Mouse (Mus musculus): ENCODE results near the gene Cd4.
"Not testable (repeated sequence)": the region's sequence is repeated elsewhere in the genome, so short reads cannot be mapped to it uniquely, and the experiment has no call there.

Gene Cd4

DNA sequence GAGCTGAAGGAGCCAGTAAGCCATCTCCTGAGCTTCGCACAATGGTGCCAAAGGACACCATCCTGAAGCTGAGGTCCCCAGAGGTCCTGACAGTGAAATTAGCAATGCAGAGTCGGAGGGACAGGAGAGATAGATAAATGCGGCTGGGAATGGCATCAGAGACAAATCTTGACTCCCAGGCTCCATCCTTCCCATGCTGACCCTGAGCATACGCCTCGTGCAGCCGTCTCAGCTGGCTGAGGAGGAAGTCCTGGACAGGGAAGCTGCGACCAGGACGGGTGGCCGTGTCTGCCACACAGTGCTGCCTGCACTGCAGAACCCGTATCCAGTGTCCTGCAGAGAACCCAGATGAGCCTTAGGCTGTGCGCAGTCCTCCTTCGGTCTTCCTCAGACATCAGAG is 33.4 kb downstream of the Cd4 start:
- DNase-seq (ENCODE audit: low spot score in 2 of 2), result no peak

DNA sequence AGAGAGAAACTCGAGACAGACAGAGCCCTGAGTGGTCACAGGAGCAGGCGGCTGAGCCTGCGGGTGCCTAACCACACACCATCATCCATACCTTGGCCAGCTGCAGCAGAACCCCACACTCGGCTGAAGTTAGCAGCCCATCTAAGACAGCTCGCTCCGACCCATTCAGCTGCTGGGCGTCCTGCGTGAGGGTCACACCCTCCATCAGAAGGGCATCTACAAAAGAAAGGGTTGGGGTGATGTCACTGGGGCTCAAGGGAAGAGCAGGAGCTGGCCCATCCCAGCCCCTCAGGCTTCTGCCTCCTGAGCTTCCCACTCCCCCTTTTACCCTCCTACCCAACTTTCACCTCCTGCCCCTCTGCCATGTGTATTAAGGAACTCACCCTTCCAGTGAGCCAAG is 37.5 kb downstream of the Cd4 start:
- DNase-seq (ENCODE audit: low spot score in 2 of 2), result no peak

DNA sequence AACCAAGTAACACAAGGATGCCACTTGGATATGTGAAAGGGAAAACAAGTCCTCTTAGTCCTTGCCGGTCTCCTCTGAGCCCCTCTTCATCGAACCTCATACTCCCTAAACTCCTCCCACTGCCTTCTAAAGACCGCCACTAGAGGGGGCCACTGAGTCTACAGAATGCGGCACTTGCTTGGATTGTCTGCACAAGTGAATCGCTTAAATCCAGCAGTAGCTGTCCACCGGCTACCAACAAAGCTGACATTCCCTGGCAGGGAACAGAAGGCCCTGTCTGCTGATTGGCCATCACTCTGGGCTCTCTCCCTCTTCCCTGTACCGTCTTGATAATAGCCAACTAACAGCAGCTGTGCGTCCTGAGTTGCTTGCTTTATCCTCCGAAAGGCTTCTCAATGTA is 40.7 kb downstream of the Cd4 start:
- DNase-seq (ENCODE audit: low spot score in 2 of 2), result peak; percentile 78 to 89

DNA sequence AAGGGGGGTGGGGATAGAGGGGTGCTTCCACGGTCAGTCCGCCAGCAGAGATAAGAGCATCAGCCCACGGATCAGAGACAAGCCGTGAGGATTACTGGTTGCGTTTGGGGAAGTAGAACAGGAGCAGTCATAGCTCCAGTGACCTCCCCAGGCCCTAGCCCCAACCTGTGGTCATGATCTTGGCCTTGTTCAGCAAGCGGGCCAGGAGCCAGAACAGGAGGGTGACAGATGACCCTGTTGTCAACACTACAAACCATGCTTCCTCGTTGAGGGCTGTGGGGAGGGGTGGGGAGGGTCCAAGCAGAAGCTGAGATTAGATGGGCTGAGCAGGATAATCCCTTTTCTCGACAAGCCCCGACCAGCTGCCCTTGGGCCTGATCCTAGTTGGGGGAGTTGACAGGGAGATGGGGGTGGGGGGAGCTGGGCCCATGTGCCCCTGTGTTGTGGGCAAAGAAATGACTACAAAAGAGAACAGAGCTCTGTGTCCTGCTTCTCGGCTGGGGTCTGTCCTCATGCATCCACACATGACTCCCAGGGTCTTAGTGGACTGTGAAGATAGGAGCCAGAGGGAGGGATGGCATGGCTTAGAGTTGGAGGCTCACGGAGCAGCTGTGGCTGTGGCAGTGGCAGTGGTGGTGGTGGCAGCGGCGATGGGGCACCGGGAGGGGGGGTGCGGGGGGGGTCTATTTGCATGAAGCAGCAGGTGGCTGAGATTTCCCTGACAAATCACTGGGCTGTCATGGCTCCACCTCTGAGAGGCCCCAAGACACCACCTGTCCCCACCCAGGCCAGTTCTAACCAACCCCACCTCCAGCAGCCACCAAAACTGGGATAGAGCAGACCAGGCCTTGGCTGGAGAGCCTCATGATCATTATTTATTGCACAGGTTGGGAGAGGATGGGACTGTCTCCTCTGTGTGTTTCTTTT is 47.5 kb downstream of the Cd4 start, which contains the start of gene Gnb3:
Gene Gnb3 (minus strand): TSS at position 35 of the 927 bp plus-strand sequence.
- DNase-seq (ENCODE audit: low spot score in 2 of 2), result no peak

DNA sequence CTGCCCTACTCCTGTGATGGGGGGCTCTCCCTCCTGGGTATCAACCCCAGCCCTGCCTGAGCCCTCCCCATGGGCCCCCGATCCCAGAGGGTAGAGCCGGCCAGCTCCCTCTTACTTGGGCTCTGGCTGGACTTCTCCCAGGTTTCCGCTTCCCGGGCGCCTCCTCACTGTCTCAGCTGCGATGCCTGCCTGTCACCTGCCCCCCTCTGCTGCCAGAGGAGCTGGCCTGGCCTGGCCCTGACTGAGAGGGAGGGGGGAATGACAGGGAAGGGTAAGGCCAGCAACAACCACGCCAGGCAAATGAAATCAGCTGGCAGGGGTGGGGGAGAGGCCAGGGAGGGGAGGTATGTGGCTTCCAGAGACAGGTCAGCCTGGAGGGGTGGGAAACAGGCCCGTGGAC is 48.2 kb downstream of the Cd4 start:
- DNase-seq (ENCODE audit: low spot score in 2 of 2), result no peak

DNA sequence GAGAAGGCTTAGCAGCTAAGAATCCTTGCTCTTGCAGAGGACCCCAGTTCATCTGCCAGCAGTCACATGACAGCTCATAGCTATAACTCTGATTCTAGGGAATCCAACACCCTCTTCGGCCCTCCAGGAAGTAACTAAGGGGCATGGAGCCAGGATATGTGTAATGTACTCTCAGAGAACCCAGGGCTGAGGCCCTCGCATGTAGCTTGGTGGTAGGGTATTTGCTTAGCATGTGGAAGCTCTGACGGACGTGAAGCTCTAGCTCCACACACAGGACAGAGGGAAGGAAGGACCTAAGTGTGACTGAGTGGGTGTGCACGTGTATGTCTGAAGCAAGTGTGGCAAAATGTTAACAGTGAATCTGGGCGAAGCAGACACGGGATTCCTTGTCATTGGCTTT is 51.6 kb downstream of the Cd4 start:
- no peak for DNase-seq (ENCODE audit: low spot score in 2 of 2)

DNA sequence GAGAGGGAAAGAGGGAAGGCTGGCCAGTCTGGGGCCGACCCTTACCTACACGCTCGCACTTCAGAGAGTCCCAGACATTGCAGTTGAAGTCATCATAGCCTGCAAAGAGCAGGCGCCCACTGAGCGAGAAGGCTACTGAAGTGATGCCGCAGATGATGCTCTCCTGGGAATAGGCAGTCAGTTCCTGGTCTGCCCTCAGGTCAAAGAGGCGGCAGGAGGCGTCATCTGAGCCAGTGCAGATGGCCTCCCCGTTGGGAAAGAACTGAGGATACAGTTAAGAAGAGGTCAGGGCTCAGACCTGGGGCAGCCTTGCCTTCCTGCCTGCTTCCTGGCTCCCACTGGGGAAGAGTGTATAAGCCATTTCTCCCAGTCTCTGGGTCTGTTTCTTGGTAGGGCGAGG is 52.5 kb downstream of the Cd4 start:
- no peak for DNase-seq (ENCODE audit: low spot score in 2 of 2)

DNA sequence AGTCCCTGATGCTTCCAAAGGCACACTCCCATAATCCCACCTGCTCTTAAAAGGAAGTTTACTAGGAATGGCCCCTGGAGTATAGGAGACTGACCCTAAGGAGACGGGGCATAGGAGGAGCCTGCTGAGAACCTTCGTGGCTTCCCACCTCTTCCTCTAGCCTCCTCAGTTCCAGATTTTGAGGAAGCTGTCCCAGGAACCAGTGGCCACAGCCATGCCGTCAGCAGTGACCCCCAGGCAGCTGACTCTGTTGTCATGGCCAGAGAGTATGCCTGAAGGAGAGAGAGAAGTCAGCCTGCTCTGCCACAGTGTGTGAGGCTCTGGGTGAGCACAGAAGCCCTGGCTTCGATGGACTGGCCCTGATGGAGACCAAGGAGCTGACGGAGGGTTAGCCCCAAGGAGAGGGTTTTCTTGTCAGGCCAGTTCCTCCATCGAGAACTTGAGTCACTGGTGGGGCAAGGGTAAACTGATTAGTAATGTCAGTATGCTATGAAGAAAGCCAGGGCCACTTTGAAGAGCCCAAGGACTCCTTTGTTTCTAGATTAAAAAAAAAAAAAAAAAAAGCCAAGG is 53.4 kb downstream of the Cd4 start:
- DNase-seq (ENCODE audit: low spot score in 2 of 2), result no peak

DNA sequence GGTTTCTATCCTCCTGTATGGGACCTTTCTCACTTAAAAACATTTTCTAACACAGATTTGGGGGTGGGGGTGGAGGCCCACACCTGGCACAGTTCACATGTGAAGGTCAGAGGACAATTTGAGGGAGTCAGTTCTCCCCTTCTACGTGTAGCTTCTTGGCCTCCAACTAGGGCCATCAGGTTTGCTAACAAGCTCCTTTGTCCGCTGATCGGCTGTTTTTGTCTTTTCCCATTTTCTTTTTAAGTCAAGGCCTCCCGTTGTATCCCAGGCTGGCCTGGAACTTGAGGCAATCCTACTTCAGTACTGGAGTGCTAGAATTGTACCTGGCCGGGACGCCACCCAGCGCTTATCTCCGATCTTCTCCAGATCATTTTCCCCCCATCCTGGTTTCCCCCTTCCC is 56.4 kb downstream of the Cd4 start:
- DNase-seq (ENCODE audit: low spot score in 2 of 2), result no peak

DNA sequence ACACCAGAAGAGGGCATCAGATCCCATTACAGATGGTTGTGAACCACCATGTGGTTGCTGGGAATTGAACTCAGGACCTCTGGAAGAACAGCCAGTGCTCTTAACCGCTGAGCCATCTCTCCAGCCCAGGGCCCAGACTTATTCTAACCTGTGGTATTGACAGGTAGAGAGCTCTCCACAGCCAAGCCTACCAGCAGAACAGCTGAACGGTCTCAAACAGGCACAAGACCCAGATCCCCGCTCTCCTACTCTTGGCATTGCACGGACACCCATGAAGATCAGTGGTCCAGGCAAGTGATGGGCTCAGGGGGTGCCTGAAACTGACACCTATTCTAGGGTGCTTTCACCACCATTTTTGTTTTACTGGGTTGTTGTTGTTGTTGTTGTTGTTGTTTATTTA is 56.8 kb downstream of the Cd4 start:
- not testable (repeated sequence) for DNase-seq (ENCODE audit: low spot score in 2 of 2)

DNA sequence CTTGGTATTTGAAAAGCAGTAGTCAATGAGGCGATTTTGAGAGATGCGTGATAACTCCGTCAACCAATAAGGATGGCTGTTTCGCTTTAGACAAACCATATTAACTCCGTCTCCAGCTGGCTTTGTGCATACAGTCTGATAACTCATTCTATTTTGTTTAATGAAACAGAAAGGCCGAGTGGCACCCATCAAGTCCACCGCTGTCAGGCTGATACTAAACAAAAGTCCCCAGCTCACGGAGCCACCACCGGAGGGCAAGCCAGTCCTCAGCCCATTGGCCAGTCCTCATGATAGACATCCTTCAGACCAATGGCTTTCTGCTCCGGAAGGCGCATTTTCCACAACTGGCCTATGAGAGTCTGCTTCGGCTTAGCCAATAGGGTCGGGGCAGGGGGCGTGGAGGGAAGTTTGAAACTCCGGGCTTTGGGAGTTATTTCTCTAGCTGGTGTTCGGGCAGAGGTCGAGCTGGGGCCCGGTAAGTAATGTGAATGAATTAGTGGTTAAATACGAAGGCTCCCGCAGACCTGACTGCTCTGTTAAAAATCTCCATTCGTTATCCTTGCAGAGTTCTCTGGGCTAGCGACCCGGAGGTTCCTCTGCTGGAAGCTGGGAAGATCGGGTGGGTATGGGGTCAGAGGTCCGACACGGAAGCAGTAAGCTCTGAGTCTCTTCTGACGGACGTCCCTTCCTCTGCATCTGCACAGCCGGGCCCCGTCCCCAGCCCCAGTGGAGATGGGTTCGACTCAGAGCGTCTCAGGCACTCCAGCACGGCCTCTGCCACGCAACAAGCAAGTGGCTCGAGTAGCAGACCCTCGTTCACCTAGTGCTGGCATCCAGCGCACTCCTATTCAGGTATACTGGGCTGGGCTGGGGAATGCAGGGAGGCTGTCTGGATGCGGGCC is 58.0 kb downstream of the Cd4 start:
- DNase-seq (ENCODE audit: low spot score in 2 of 2), result peak; percentile 86 to 87

DNA sequence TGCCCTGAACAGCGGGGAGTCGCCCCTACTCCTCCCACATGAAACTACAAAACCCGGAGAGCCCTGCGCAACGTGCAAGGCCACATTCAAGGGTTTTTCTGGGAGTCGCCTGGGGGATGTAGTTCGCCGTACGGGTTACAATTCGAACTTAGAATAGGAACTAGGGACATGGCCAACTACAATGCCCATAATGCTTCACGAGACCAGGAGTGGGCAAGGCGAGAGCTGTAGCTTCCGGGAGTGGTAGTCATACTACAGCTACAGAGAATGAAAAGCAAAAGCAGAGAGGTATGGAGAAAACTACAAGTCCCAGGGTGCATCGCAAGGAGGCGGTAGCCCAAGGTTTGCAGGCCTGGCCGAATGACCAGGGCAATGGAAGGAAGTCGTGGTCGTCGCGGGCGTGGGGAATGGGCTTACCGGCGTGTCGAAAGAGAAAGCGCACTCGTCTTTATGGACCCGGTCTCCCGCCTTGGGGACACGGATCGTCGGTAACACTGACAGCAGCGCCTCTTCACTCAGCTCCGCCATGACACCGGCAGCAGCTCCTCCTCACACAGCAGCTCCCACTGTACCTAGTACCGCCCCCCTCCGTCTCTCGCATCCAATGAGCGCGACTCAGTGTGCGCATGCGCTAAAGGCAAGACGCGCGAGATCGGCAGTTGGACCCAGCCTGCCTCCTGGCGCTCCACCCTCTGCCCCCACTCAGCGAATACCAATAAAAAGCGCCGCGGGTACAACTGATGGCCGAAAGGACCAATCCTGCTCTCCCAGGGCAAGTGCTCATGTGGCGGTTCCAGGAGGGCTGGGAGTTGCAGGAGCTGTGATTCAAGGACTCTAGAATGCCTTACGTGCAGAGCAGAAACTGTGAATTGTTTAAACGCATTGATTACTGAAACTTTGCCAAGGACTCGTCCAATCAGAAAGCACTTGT is 58.9 kb downstream of the Cd4 start, which contains the start of the genes Usp5 and Cdca3:
Gene Usp5 (minus strand): TSS at position 617 of the 931 bp plus-strand sequence.
Gene Cdca3 (plus strand): TSS at position 680 of the 931 bp plus-strand sequence.
- DNase-seq (ENCODE audit: low spot score in 2 of 2), result peak; percentile 96 to 99

DNA sequence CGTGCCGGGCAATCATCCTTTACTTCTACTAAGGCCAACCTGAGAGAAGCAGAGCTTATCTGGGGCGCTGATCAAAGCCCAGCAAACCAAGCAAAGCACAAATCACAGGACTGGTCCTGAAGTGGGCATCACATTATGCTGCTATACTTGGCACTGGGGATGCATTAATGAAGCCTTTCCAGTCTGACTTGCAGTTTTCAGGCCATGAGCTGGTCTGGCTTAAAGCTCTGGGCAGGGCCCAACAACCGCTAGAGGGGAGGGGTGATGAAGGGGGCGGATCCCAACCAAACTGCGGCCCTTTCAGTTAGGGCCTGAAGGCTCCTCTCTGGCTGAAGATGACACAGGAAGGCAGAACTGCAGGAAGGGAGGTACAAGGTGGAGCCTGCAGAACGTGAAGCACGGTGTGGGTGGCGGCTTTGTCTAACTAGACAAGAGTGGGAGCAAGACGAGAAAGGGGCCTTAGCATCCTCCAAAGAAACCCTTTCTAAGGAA is 59.9 kb downstream of the Cd4 start:
- DNase-seq (ENCODE audit: low spot score in 2 of 2), result peak in 1 of 2 experiments; percentile 46

DNA sequence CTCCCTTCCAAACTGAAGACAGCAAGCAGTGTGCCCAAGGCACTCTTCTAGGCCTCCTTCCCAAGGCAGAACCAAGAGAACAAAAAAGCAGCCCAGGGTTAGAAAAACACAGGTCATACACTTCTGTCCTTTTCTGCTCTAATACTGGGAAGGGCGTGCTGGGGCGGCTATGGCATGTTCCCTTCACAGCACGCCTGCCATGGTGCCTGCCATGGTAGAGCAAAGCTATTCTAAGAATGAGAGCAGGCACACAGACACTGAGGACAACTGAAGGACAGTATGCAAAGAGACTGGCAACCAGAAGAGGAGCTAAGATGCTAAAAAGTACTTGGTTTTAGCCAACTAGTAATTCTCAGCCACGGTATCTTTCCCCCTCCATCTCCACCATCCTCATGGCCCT is 66.0 kb downstream of the Cd4 start:
- DNase-seq (ENCODE audit: low spot score in 2 of 2), result no peak

DNA sequence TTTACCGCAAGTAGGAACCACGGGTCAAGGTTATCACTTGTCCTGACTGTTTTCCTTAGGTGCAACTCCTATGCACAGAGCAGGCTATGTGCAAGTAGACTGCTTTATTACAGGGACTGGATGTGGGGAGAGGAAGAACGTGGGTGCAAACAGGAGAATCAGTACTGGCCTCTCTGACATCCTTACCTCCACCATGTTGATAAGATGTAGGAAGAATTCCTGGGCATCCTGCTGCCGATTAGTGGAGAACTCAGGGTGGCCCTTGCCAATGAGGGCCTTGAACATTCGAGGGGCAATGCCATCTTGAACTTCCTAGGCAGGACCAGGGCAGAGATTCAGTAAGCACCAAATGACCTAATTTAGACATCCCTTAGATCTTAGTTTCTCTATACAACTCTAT is 67.1 kb downstream of the Cd4 start:
- no peak for DNase-seq (ENCODE audit: low spot score in 2 of 2)

DNA sequence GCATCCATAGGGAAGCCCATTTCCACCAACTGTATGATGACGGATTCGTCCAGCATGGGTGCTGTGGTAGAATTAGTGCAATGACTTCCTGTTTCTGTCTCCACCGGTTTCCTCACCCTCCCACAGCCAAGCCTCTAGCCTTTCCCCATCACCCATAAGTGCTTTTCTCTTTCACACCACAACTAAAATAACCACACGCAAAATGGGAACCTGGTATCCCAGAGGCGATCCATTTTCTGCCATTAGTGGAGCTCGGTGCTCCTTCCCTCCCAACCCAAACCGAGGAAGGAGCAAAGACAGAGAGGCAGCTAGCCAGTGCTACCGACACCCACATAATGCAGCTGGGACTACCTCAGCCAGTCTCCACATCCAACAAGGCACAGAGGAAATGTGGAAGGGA is 70.0 kb downstream of the Cd4 start:
- no peak for DNase-seq (ENCODE audit: low spot score in 2 of 2)

DNA sequence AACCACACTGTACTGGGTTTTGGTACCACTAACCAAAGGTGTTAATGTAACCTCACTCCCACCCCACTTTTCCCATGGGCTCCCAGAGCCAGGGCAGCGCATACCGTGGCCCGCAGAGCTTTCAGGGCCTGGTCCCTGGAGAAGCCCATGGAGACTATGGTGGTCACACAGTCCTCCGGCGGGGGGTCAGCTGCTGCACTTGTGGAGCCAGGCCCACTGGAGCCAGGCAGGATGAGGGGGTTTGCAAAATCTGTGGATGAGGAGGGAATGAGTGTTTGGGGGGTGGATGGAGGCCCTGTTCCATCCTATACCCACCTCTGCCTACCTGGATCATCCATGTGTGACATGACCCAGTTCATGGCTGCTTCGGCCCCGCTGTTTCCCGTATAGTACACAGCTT is 70.5 kb downstream of the Cd4 start:
- DNase-seq (ENCODE audit: low spot score in 2 of 2), result no peak

DNA sequence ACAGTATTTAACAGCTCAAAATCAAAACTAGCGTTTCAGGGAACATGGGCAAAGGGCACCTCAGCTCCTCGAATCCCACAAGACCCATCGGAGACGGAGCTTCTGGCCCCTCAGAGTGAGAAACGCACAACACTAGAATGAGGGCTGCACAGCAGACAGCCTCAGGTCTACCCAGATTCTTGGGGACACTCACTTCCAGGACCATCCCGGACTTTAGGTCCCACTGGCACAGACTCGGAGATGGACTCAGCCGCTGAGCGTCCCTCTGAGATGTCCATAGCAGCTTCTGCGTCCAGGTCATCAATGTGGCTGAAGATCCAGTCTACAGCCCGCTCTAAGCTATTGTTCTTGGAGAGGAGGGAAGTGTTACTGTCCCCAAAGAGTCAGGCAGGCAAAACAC is 70.9 kb downstream of the Cd4 start:
- DNase-seq (ENCODE audit: low spot score in 2 of 2), result no peak

DNA sequence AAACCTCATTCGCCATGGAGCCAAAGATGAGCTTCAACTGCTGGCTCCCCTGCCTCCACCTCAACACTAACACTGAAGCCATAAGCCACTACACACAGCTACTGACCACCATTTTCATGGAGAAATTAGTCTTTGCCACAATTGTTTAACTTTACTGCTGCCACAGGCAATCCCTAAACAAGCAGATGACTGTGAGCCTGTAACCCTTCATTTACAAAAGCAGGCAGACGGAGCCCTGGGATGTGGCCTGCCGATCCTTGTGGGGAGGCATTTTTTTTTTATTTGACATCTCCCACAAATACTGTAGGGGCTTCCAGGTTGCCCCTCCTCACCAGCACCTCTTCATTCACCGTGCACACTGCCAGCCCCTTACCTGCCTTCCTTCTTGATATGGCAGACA is 71.4 kb downstream of the Cd4 start:
- DNase-seq (ENCODE audit: low spot score in 2 of 2), result no peak

DNA sequence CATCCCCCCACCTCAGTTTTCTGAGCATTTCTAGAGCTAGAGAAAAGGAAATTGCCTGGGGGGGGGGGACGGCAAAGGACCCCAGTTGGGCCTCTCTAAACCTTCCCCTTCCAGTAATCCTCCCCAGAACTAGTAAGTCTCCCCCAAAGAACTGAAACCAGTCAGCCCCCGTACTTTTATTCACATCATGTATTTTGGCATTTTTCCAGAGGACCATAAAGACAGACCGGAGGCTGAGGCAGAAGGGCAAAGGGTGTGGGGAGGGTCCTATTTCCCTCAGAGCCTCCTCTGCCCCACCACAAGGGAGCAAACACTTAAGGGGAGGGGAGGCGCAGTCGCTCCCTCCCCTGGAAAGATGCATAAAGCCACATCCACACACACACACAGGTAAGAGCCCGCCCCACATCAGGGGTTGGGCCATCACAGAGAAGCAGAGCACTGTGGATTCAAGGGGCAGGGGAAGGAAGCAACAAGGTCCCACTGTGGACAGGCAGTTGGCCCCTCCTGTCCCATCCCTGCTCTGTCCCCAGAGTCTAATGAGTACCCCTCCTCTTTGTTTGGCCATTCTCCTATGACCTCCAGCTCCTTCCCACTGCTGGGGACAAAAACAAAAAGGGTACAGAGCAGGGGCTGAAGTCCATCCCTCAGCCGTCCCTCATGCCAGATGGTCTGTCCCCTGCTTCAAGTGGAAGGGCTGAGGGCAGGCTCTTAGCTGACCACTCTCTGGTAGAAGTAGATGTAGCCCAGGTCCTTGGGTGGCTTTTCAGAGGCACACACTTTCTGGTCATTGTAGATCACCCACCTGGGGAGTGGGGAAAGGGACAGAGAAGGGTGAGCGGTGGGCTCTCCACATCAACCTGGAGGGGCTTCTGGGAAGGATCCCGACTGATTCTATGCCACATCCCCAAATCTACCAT is 72.9 kb downstream of the Cd4 start:
- DNase-seq (ENCODE audit: low spot score in 2 of 2), result no peak

Data from urinary bladder, adult 18-20 months (tissue).